Mouse (Mus musculus) heart, embryonic 16.5 days (tissue): ENCODE results near the gene Dao. TPM values are rescaled to one million over a fixed set of nuclear protein-coding genes. Genes with fewer than 3 reads are reported as not detected.

Experiments used
- ATAC-seq: fragments of 200-750 bp; cut with Nextera tagmentation; replicated peaks from 2 replicates; pipeline ENCODE4 v1.8.0; 2017; ENCODE audit warnings: moderate number of reproducible peaks; ENCODE audit not compliant: insufficient read depth, low FRiP score; ENCODE audit errors: extremely low read depth
- H3K27ac ChIP-seq: fragments of 300-500 bp; sonication (generic); 2 replicates; pipeline ENCODE4 v1.5.1; 2014; ENCODE audit warnings: mild to moderate bottlenecking, low read length, control low read depth, moderate library complexity
- H3K27me3 ChIP-seq: fragments of 300-500 bp; sonication (generic); 2 replicates; pipeline ENCODE4 v1.6.1; 2014; ENCODE audit warnings: low read length, mixed read lengths; ENCODE audit not compliant: control insufficient read depth, insufficient read depth
- H3K36me3 ChIP-seq: fragments of 300-500 bp; sonication (generic); 2 replicates; pipeline ENCODE4 v1.6.1; 2014; ENCODE audit not compliant: control insufficient read depth, insufficient read depth
- H3K4me1 ChIP-seq: fragments of 300-500 bp; sonication (generic); 2 replicates; pipeline ENCODE4 v1.6.1; 2014; ENCODE audit warnings: low read length, mixed read lengths; ENCODE audit not compliant: control insufficient read depth, insufficient read depth
- H3K4me2 ChIP-seq: fragments of 300-500 bp; sonication (generic); 2 replicates; pipeline ENCODE4 v1.6.1; 2014; ENCODE audit warnings: low read depth, mild to moderate bottlenecking, control low read depth, low read length
- H3K4me3 ChIP-seq: fragments of 300-500 bp; sonication (generic); 2 replicates; pipeline ENCODE4 v1.5.1; 2014; ENCODE audit warnings: mild to moderate bottlenecking, control low read depth, low read length
- H3K9ac ChIP-seq: fragments of 300-500 bp; sonication (generic); 2 replicates; pipeline ENCODE4 v1.6.1; 2014; ENCODE audit warnings: low read length, control low read depth
- H3K9me3 ChIP-seq: fragments of 300-500 bp; sonication (generic); replicated peaks from 2 replicates; pipeline ENCODE4 v1.6.1; 2016; ENCODE audit warnings: low read length; ENCODE audit not compliant: control insufficient read depth
- WGBS: fragments of 180-500 bp; shearing (Covaris S2); extraction: QIAGEN DNeasy Blood & Tissue Kit; methylation state at CpG from one replicate; pipeline ENCODE4 v1.1.7; 2014; 5-methylcytosine and 5-hydroxymethylcytosine counted together
- polyA plus RNA-seq: library from polyadenylated mRNA; unstranded; fragments of >200 nt; fragmentation: Nextera tagmentation; extraction: Ambion mirVana; gene quantifications from 2 replicates; pipeline ENCODE4 v1.2.1, GENCODE M21; 2015

The Dao gene
- polyA plus RNA-seq, 1 experiment from 2014 or later = not detected

DNA sequence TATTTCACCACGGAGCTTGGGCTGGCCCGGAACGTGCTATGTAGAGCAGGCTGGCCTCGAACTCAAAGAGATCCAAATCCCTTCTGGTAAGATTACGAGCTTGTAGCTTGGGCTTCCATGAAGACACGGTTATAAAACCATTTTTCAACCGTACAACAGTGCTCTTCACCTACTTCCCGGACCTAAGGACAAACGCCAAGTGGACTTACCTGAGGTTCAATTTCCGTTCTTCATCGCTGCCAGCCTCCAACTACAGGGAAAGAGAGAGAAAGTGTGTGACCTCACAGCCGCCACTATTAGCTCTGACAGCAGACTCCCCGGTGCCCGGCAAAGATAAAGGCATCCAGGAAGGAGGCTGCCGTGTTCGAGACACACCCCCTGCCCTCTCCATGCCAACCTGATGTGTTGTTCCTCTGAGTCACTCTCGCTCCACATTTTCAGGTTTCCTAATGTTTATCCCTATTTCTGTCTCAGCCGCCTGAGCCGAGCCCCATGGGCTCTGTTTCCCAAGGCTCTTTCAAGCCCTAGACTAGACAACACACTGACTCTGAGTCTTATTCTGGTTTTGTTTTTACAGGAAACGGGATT lies 14.0 kb upstream of the Dao start:
- Histone ChIP-seq H3K36me3 (peaks cover 6% of the 10 kb centered on the region), H3K27me3 (no peaks in the 10 kb centered on the region), H3K4me2 (no peak overlapping the region), H3K9me3 (no peaks in the 10 kb centered on the region), H3K27ac (no peak overlapping the region), H3K4me3 (no peak overlapping the region), H3K4me1 (peaks cover 44% of the 10 kb centered on the region), H3K9ac (no peak overlapping the region)
- WGBS = 58% methylated on average over 20 of the region's 20 CpGs
- ATAC-seq = no peak

DNA sequence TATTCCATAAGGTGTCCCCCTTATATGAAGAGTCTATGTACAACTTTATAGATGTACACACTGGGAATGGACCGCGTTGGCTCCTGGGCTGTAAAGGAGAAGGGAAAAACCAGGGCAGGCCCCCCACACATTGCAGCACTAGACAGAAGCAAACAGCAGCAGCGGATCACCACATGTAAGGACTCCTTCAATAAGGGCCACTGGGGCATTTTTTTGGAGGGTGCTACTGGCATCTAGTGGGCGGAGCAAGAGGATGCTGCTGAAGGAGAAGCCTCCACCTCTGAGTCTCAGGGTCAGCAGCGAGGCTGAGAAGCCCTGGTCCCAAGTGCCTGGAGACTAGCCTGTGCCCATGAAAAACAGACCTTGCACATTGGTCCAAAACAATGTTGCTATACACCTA lies 12.9 kb upstream of the Dao start:
- H3K4me3 ChIP-seq = no peak overlapping the region
- no peak overlapping the region for H3K4me2 ChIP-seq
- H3K4me1 ChIP-seq = peaks cover 40% of the 10 kb centered on the region
- WGBS = 87% methylated on average over 5 of the region's 5 CpGs
- no peaks in the 10 kb centered on the region for H3K27me3 ChIP-seq
- no peak overlapping the region for H3K27ac ChIP-seq
- H3K36me3 ChIP-seq = peaks cover 6% of the 10 kb centered on the region
- H3K9ac ChIP-seq = no peak overlapping the region
- no peaks in the 10 kb centered on the region for H3K9me3 ChIP-seq
- ATAC-seq = no peak

DNA sequence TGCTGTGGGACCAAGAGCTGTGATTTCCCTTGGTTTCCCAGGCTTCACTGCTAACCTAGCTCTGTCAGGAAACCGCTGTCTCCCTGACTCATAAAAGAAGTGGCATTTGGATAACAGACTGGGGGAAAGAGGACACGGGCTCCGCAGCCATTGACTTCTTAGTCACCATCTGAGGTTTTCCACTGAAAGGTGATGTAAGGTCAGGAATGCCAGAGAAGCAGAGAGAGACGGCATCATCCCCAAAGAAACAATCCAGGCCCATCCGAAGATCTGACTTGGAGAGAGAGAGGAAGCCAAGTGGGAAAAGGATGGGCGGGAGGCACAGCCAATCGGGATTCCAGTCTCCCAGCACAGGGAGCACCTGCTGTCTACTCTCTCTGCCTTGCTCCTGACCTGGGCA lies 12.4 kb upstream of the Dao start:
- H3K4me1 ChIP-seq = peaks cover 35% of the 10 kb centered on the region
- no peak for ATAC-seq
- no peak overlapping the region for H3K9ac ChIP-seq
- H3K4me3 ChIP-seq = no peak overlapping the region
- no peak overlapping the region for H3K4me2 ChIP-seq
- 52% methylated on average over 7 of the region's 7 CpGs for WGBS
- peaks cover 6% of the 10 kb centered on the region for H3K36me3 ChIP-seq
- H3K27me3 ChIP-seq = no peaks in the 10 kb centered on the region
- no peak overlapping the region for H3K27ac ChIP-seq
- no peaks in the 10 kb centered on the region for H3K9me3 ChIP-seq

DNA sequence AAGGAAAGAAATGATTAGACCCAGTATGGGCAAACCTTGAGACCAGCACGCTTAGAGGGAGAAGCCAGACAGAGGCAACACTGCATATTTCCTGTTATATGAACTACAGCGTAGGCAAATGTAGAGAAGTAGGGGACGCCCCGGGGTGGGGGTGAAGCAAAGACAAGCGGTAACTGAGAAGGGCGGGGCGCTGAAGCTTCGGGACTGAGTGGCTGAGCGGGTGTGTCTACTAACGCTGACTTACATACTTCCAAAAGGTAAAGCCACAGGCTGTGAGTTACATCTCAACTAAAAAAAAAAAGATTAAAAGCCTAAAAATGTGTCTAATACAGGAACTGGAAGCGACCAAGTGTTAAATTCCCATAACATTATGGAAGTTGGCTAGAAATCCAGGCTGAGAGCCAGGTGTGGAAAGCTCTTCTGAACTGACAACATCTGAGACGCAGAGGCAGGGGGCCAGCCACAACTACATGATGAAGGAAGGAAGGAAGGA lies 11.1 kb upstream of the Dao start:
- peak overlapping the region; percentile 93 for H3K4me3 ChIP-seq

DNA sequence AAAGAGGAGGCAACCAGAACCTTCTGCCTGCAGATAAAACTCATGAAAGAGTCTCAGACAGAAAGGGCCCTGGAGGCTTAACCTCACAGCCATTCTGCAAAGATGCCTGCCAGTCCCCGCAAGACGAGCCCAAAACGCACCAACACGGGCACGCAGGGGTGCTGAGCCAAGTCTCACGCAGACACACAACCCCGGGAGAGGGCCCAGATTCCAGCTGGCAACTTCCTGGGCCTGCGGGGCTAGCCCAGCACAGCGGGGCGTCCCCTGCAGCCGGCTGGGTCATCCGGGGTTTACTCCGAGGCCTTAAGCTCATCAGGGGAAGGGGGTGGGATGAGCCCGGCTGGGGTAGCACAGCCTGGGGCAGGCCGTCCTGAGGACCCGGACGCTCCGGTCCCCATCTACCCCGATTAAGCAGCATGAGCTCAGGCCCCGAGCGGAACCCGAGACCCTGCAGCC lies 10.4 kb upstream of the Dao start:
- whole genome bisulfite sequencing = under 1% methylated on average over 22 of the region's 22 CpGs
- H3K27ac ChIP-seq = peak overlapping the region; percentile 93
- peak overlapping the region; percentile 93 for H3K4me3 ChIP-seq
- peak; percentile 45 for ATAC-seq
- H3K4me2 ChIP-seq = peak overlapping the region; percentile 95
- no peaks in the 10 kb centered on the region for H3K27me3 ChIP-seq
- H3K9ac ChIP-seq = peak overlapping the region; percentile 95
- H3K9me3 ChIP-seq = no peaks in the 10 kb centered on the region
- H3K36me3 ChIP-seq = peaks cover 6% of the 10 kb centered on the region
- H3K4me1 ChIP-seq = peaks cover 32% of the 10 kb centered on the region

More for the DNA sequence above, 11.1 kb upstream of the Dao start:
- H3K9me3 ChIP-seq = no peaks in the 10 kb centered on the region
- peak overlapping the region; percentile 93 for H3K27ac ChIP-seq
- peak overlapping the region; percentile 95 for H3K9ac ChIP-seq
- peaks cover 32% of the 10 kb centered on the region for H3K4me1 ChIP-seq
- ATAC-seq = no peak
- no peaks in the 10 kb centered on the region for H3K27me3 ChIP-seq
- H3K4me2 ChIP-seq = peak overlapping the region; percentile 95
- WGBS = 11% methylated on average over 12 of the region's 12 CpGs
- peaks cover 6% of the 10 kb centered on the region for H3K36me3 ChIP-seq

DNA sequence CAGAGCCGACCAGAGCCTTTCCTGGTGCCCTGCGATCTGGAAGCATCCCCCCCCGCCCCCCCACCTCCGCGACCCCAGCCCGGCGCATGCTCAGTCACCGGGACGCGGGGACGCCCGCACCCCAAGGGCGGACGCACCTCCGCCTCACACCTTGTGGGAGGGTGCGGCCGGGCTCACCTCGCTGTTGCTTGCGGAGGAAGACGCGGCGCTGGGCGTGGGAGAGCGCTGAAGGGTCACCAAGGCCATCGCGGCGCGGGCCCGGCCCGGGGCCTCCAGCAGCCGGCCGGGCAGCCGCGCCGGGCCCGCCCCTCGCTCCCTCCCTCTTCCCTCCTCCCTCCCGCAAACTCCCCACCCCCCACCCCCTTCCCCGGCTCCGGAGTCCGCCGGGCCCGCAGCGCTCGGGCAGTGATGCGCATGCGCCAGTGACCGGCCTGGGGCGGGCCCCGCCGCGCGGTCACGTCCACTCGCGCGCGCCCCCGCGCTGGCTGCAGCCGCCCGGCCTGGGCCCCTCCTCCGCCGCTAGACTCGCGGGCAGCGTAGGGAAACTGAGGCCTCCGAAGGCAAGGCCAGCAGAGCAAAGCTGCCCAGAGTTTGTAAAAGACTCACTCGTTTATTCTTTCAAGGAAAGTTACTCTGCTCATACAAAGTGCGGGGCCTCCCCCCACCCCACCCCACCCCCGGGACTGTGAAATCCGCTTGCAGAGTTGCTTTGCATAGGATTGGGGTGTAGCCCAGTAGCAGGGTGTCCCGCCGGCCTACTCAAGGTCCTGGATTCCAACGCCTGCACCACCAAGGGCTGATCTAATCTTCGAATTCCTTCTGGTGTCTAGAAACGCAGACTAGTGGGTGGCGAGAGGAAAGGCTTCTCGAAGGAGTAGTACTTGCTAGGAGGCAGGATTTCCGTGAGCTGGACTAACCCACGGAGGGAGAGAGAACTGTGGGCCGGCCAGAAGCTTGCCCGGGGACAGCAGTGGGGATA lies 9.7 kb upstream of the Dao start, which contains the start of gene Ssh1:
TSS of gene Ssh1 (minus strand) at position 408 of the 979 bp plus-strand sequence.
- under 1% methylated on average over 70 of the region's 83 CpGs for WGBS
- H3K4me3 ChIP-seq = peak within 1 kb of the TSS; percentile 93
- peak within 1 kb of the TSS; percentile 93 for H3K27ac ChIP-seq
- peaks cover 32% of the 10 kb centered on the region for H3K4me1 ChIP-seq
- H3K27me3 ChIP-seq = no peaks in the 10 kb centered on the region
- H3K4me2 ChIP-seq = peak within 1 kb of the TSS; percentile 95
- H3K9ac ChIP-seq = peak within 1 kb of the TSS; percentile 95
- peak; percentile 83 for ATAC-seq
- no peaks in the 10 kb centered on the region for H3K9me3 ChIP-seq
- peaks cover 6% of the 10 kb centered on the region for H3K36me3 ChIP-seq

DNA sequence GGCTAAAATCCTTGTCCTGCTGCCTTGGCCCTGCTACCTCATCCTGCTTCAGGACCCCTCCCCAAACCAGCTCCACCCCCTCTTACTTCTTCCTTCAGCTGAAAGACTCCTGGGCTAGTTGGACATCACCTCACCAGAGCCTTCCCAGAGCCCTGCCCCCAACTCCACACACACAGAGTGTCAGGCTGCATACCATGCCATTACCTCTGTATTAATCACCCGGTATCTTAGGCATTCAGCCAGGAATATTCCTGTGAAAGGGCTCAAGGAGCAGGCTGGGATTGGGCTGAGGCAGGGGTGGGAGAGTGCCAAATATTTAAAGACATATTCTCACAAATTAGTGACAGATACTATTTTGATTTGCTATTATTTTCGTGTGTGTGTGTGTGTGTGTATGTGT lies 7.0 kb upstream of the Dao start:
- peaks cover 21% of the 10 kb centered on the region for H3K4me1 ChIP-seq
- H3K27me3 ChIP-seq = no peaks in the 10 kb centered on the region
- H3K4me3 ChIP-seq = no peak overlapping the region
- no peak for ATAC-seq
- no peaks in the 10 kb centered on the region for H3K9me3 ChIP-seq
- H3K4me2 ChIP-seq = no peak overlapping the region
- WGBS = 40% methylated on average over 2 of the region's 2 CpGs
- no peaks in the 10 kb centered on the region for H3K36me3 ChIP-seq
- no peak overlapping the region for H3K9ac ChIP-seq
- no peak overlapping the region for H3K27ac ChIP-seq

DNA sequence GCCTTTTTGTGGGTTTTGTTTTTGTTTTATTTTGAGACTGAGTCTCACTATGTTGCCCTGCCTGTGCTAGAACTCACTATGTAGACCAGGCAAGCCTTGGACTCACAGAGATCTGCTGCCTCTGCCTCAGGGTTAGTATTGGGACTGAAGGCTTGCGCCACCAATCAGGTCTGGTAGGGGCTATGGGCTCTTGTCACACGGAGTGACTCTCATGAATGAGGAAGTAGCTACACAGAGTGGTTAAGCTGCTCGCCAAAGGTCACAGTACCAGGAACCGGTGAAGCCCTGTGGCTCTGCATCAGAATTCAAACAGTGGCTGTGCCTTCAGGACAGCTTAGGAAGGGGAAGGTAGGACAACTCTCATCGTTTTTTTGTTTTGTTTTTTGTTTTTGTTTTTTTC lies 4.1 kb upstream of the Dao start:
- WGBS = 49% methylated on average over 5 of the region's 5 CpGs
- H3K4me3 ChIP-seq = no peak overlapping the region
- H3K27me3 ChIP-seq = no peaks in the 10 kb centered on the region
- no peak for ATAC-seq
- no peaks in the 10 kb centered on the region for H3K9me3 ChIP-seq
- H3K9ac ChIP-seq = no peak overlapping the region
- H3K27ac ChIP-seq = no peak overlapping the region
- peaks cover 6% of the 10 kb centered on the region for H3K4me1 ChIP-seq
- no peaks in the 10 kb centered on the region for H3K36me3 ChIP-seq
- H3K4me2 ChIP-seq = no peak overlapping the region

DNA sequence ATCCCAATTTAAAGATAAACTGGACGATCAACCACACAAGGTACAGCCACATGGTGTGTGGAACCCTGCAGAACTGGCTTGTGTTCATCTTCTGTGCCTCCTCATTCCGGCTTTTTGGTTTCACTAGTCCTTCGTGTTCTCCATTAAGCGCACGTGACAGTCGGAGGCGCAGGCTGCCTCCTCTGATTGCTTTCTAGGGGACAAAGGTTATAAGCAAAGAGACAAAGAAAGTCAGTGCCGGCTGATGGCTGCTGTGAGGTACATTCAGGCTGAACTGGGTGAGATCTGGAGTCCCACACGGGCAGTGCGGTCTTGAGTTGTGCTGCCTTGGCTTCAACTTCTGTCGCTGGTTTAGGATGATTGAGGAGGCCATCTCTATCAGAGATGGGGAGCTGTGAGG lies 1.1 kb downstream of the Dao start:
- Histone ChIP-seq H3K9me3 (no peaks in the 10 kb centered on the region), H3K4me2 (no peak overlapping the region), H3K9ac (no peak overlapping the region), H3K27me3 (no peaks in the 10 kb centered on the region), H3K36me3 (no peaks in the 10 kb centered on the region), H3K27ac (no peak overlapping the region), H3K4me1 (no peaks in the 10 kb centered on the region), H3K4me3 (no peak overlapping the region)
- no peak for ATAC-seq
- WGBS = 84% methylated on average over 11 of the region's 11 CpGs
